11 mouse cellular contexts compared by ENCODE assay signal in genomic region chr8:57314216-57314615, GRCm38 (mm10). TPM values are rescaled to one million over a fixed set of nuclear protein-coding genes. Genes with fewer than 3 reads are reported as not detected.
DNase-seq lines count a peak whose midpoint lies in the region; ATAC-seq and TF ChIP-seq lines count a peak whose summit lies in the region.
"Had no signal": no experiment of that assay in that cellular context is flagged by ENCODE, and none has a peak within 500 bp of the region (broad histone marks: within the 10 kb centered on the region; RNA-seq: fewer than 3 reads in every experiment).

No protein-coding gene starts in this region.

- H3K27ac ChIP-seq in intestine, embryonic 14.5 days (ENCODE audit: low read depth): no peak overlapping the region
- H3K27ac ChIP-seq in intestine, embryonic 16.5 days (ENCODE audit: low read length): no peak overlapping the region
- H3K27ac ChIP-seq in CH12.LX (ENCODE audit: insufficient read depth, low read depth): no peak overlapping the region
- H3K27ac ChIP-seq in heart, postnatal 0 days (ENCODE audit: low read depth): peak overlapping the region; percentile 89

- dilution Hi-C loops in CH12.LX (cut with MboI; ENCODE audit: extremely low pct_ligation_motif_present, extremely low pct_unique_long_range_greater_than_20kb, low sequenced_read_pairs): no loop called here

- H3K9ac ChIP-seq in intestine, embryonic 14.5 days (ENCODE audit: low read length): no peak overlapping the region
- H3K9ac ChIP-seq in intestine, embryonic 16.5 days (ENCODE audit: low read depth, low read length): no peak overlapping the region
- no peak overlapping the region for H3K9ac ChIP-seq in CH12.LX (ENCODE audit: insufficient read depth, low read depth)
- peak overlapping the region; percentile 45 for H3K9ac ChIP-seq in heart, postnatal 0 days (replicated peaks; ENCODE audit: low read depth, low read length)

- ATAC-seq in intestine, embryonic 14.5 days (replicated peaks; ENCODE audit: low FRiP score, low TSS enrichment, low read depth): no peak
- no peak for ATAC-seq in intestine, embryonic 16.5 days
- ATAC-seq in common myeloid progenitor, adult 5-6 weeks (replicated peaks; ENCODE audit: low read depth, poor library complexity, severe bottlenecking): peak; percentile 63; the same call in 1 of the 2 replicates
- peak; percentile 50; the same call in 1 of the 2 replicates for ATAC-seq in heart, postnatal 0 days (ENCODE audit: insufficient read depth, low read depth)

- peak overlapping the region; percentile 14; the same call in 1 of the 2 replicates for H3K4me2 ChIP-seq in intestine, embryonic 14.5 days (ENCODE audit: low read length)
- no peak overlapping the region for H3K4me2 ChIP-seq in intestine, embryonic 16.5 days (ENCODE audit: low read depth, low read length)
- 0 out of 2 replicates have a peak overlapping the region, but pooled peaks have one; percentile 46 for H3K4me2 ChIP-seq in CH12.LX (ENCODE audit: insufficient read depth, low read depth, poor library complexity, severe bottlenecking)
- peak overlapping the region; percentile 97 for H3K4me2 ChIP-seq in heart, postnatal 0 days (ENCODE audit: low read depth, low read length)

- H3K4me3 ChIP-seq in intestine, embryonic 14.5 days (ENCODE audit: low read depth, low read length): no peak overlapping the region
- no peak overlapping the region for H3K4me3 ChIP-seq in intestine, embryonic 16.5 days (ENCODE audit: low read length)
- no peak overlapping the region for H3K4me3 ChIP-seq in CH12.LX (replicated peaks in 1 of 3; ENCODE audit: low read depth in 2 of 3, low read length in 2 of 3, poor library complexity in 1 of 3)
- H3K4me3 ChIP-seq in heart, postnatal 0 days (ENCODE audit: low read depth, low read length): peak overlapping the region; percentile 26
- H3K4me3 ChIP-seq: megakaryocyte, embryonic 14.5 days had no signal

- TF ChIP-seq POLR2A in CH12.LX (IDR thresholded peaks at IDR 0.05; ENCODE audit: low read depth, low read length): no peak

- no peaks in the 10 kb centered on the region for H3K79me2 ChIP-seq in CH12.LX (replicated peaks; ENCODE audit: control insufficient read depth, extremely low read depth, insufficient read depth, poor library complexity, severe bottlenecking)

- no peak for TF ChIP-seq EP300 in CH12.LX (IDR thresholded peaks at IDR 0.05; ENCODE audit: low read length)
- TF ChIP-seq EP300 in heart, postnatal 0 days (IDR thresholded peaks at IDR 0.05; ENCODE audit: low read depth): no peak

- peak; percentile 63 for DNase-seq in intestine, embryonic 14.5 days (ENCODE audit: low spot score)
- DNase-seq in CH12.LX (ENCODE audit: extremely low read depth): no peak
- DNase-seq in heart, postnatal 0 days (ENCODE audit: low spot score): peak; percentile 86
- no peak for DNase-seq in right cerebral cortex, postnatal 14 days
- DNase-seq in right cerebral cortex, postnatal 4 days: no peak
- DNase-seq in urinary bladder, postnatal 10 days (ENCODE audit: low spot score): no peak

- in situ Hi-C loops in CH12.LX (cut with MboI; ENCODE audit: low pct_ligation_motif_present, low pct_unique_long_range_greater_than_20kb, low sequenced_read_pairs): no loop called here

- no peaks in the 10 kb centered on the region for H3K36me3 ChIP-seq in intestine, embryonic 14.5 days (ENCODE audit: control insufficient read depth, insufficient read depth, low read length)
- no peaks in the 10 kb centered on the region for H3K36me3 ChIP-seq in intestine, embryonic 16.5 days (ENCODE audit: control insufficient read depth, insufficient read depth, low read length)
- no peaks in the 10 kb centered on the region for H3K36me3 ChIP-seq in CH12.LX (replicated peaks in 1 of 2; ENCODE audit: control insufficient read depth in 1 of 2, insufficient read depth in 1 of 2, low read length in 1 of 2)
- H3K36me3 ChIP-seq in heart, postnatal 0 days (replicated peaks; ENCODE audit: control insufficient read depth, insufficient read depth, low read length): no peaks in the 10 kb centered on the region

- H3K27me3 ChIP-seq in intestine, embryonic 14.5 days (replicated peaks; ENCODE audit: control insufficient read depth, insufficient read depth, low read length): peaks cover 52% of the 10 kb centered on the region
- peaks cover 25% of the 10 kb centered on the region for H3K27me3 ChIP-seq in intestine, embryonic 16.5 days (replicated peaks; ENCODE audit: control insufficient read depth, insufficient read depth, low read length)
- H3K27me3 ChIP-seq in CH12.LX (replicated peaks): no peaks in the 10 kb centered on the region
- H3K27me3 ChIP-seq in heart, postnatal 0 days (ENCODE audit: control insufficient read depth, insufficient read depth, low read length): no peaks in the 10 kb centered on the region

- 22% methylated on average over 10 of the region's 10 CpGs for WGBS in intestine, embryonic 14.5 days
- 21% methylated on average over 10 of the region's 10 CpGs for WGBS in intestine, embryonic 16.5 days
- WGBS in heart, postnatal 0 days: 8% methylated on average over 10 of the region's 10 CpGs

- peaks cover 10% of the 10 kb centered on the region; the same call in 1 of the 2 replicates for H3K4me1 ChIP-seq in intestine, embryonic 14.5 days (replicated peaks; ENCODE audit: control insufficient read depth, insufficient read depth, low read length)
- H3K4me1 ChIP-seq in intestine, embryonic 16.5 days (ENCODE audit: control insufficient read depth, insufficient read depth, low read length): peaks cover 7% of the 10 kb centered on the region; the same call in 1 of the 2 replicates
- peaks cover 0 to 9% of the 10 kb centered on the region in 2 experiments; a peak in 1 of 4 replicates for H3K4me1 ChIP-seq in CH12.LX (ENCODE audit: control insufficient read depth in 1 of 2, insufficient read depth in 2 of 2)
- peaks cover 12% of the 10 kb centered on the region for H3K4me1 ChIP-seq in heart, postnatal 0 days (ENCODE audit: control insufficient read depth, insufficient read depth)

- TF ChIP-seq CTCF in CH12.LX (conservative IDR thresholded peaks at IDR 0.05 in 1 of 2, IDR thresholded peaks at IDR 0.05 in 1 of 2; ENCODE audit: low read depth in 2 of 2, low read length in 2 of 2): peak in 1 of 2 experiments; percentile 60; a peak in 2 of 4 replicates
- TF ChIP-seq CTCF in heart, postnatal 0 days (IDR thresholded peaks at IDR 0.05; ENCODE audit: low read depth): peak; percentile 53

- TF ChIP-seq RAD21 in CH12.LX (IDR thresholded peaks at IDR 0.05; ENCODE audit: low read depth, low read length): peak; percentile 24

- H3K9me3 ChIP-seq in intestine, embryonic 14.5 days (ENCODE audit: control insufficient read depth, low read length): no peaks in the 10 kb centered on the region
- H3K9me3 ChIP-seq in intestine, embryonic 16.5 days (ENCODE audit: control insufficient read depth, low read length): no peaks in the 10 kb centered on the region
- H3K9me3 ChIP-seq in CH12.LX (replicated peaks; ENCODE audit: low read length): no peaks in the 10 kb centered on the region
- H3K9me3 ChIP-seq in heart, postnatal 0 days (replicated peaks; ENCODE audit: control insufficient read depth, low read length): no peaks in the 10 kb centered on the region

TF ChIP-seq in CH12.LX, 34 proteins besides CTCF, POLR2A, EP300 and RAD21:
- TF ChIP-seq ZNF384 (IDR thresholded peaks at IDR 0.05; ENCODE audit: low read depth, low read length): peak; percentile 52; the same call in 1 of the 2 replicates
- TF ChIP-seq SMC3 (IDR thresholded peaks at IDR 0.05; ENCODE audit: low read depth, low read length): peak; percentile 25; the same call in 1 of the 2 replicates
- TF ChIP-seq POLR2AphosphoS2 (IDR thresholded peaks at IDR 0.05; ENCODE audit: low read depth, low read length): no peak

RNA-seq across cellular contexts. Expression of gene Hand2, which starts 6.6 kb away (rescaled TPM):
- 13.1 and 15.9 TPM in 2 replicates for polyA plus RNA-seq in intestine, embryonic 14.5 days (2014; fragmentation: Nextera tagmentation; extraction: Ambion mirVana)
- 4.1 and 5.1 TPM in 2 replicates for polyA plus RNA-seq in intestine, embryonic 16.5 days (2015; fragmentation: Nextera tagmentation; extraction: Ambion mirVana)
- total RNA-seq in CH12.LX (2012; rRNA removed) (not detected in 2 replicates), CH12.LX (2014; rRNA removed) (not detected in 2 replicates)
- polyA plus RNA-seq in CH12.LX (2012; ENCODE audit: insufficient read length, low read depth): not detected in 2 replicates
- total RNA-seq in common myeloid progenitor, adult 5-6 weeks (2017): not detected in 2 replicates
- 33.2 and 39.5 TPM in 2 replicates for total RNA-seq in heart, postnatal 0 days (2014; rRNA removed; ENCODE audit: low replicate concordance)
- 9.9 and 11.7 TPM in 2 replicates for polyA plus RNA-seq in heart, postnatal 0 days (2015; fragmentation: Nextera tagmentation; extraction: Ambion mirVana)
- total RNA-seq: layer of hippocampus, postnatal 10 days; MEL had no signal

Comparison
In these comparisons a context has a peak if more than half of its experiments do, and no peak if none do; other contexts are left out.
1. ATAC-seq: peak in common myeloid progenitor, adult 5-6 weeks (single experiment) and heart, postnatal 0 days (single experiment); none in intestine, embryonic 14.5 days (single experiment) and intestine, embryonic 16.5 days (single experiment).
2. DNase-seq: peak in intestine, embryonic 14.5 days (single experiment) and heart, postnatal 0 days (single experiment); none in CH12.LX (single experiment), right cerebral cortex, postnatal 14 days (single experiment), right cerebral cortex, postnatal 4 days (single experiment) and urinary bladder, postnatal 10 days (single experiment).